Mouse (Mus musculus) limb, embryonic 11.5 days (tissue): ENCODE results near the gene Rnf26. TPM values are rescaled to one million over a fixed set of nuclear protein-coding genes. Genes with fewer than 3 reads are reported as not detected.

Experiments
- ATAC-seq: fragments of 200-750 bp; cut with Nextera tagmentation; 2 replicates; pipeline ENCODE4 v1.8.0; 2017; ENCODE audit warnings: low read depth; ENCODE audit not compliant: insufficient number of reproducible peaks, low FRiP score, low TSS enrichment
- DNase-seq: peaks from one replicate; pipeline ENCODE4 v3.0.0-alpha.2; 2015; ENCODE audit warnings: low spot score
- H3K27ac ChIP-seq: fragments of 300-500 bp; sonication (generic); replicated peaks from 2 replicates; pipeline ENCODE4 v1.5.1; 2014; ENCODE audit warnings: low read depth, mild to moderate bottlenecking, low read length
- H3K27me3 ChIP-seq: fragments of 300-500 bp; sonication (generic); 2 replicates; pipeline ENCODE4 v1.6.1; 2014; ENCODE audit warnings: mild to moderate bottlenecking, low read length, mixed read lengths; ENCODE audit not compliant: control insufficient read depth, insufficient read depth
- H3K36me3 ChIP-seq: fragments of 300-500 bp; sonication (generic); 2 replicates; pipeline ENCODE4 v1.6.1; 2014; ENCODE audit warnings: mild to moderate bottlenecking, low read length, moderate library complexity, mixed read lengths; ENCODE audit not compliant: control insufficient read depth, insufficient read depth
- H3K4me1 ChIP-seq: fragments of 300-500 bp; sonication (generic); 2 replicates; pipeline ENCODE4 v1.6.1; 2014; ENCODE audit warnings: low read length, mixed read lengths; ENCODE audit not compliant: control insufficient read depth, insufficient read depth
- H3K4me2 ChIP-seq: fragments of 300-500 bp; sonication (generic); 2 replicates; pipeline ENCODE4 v1.6.1; 2014; ENCODE audit warnings: low read depth, mild to moderate bottlenecking, moderate library complexity; ENCODE audit not compliant: severe bottlenecking
- H3K4me3 ChIP-seq: fragments of 300-500 bp; sonication (generic); 2 replicates; pipeline ENCODE4 v1.5.1; 2014; ENCODE audit warnings: low read depth, low read length
- H3K9ac ChIP-seq: fragments of 300-500 bp; sonication (generic); 2 replicates; pipeline ENCODE4 v1.6.1; 2014; ENCODE audit warnings: mild to moderate bottlenecking, low read length
- H3K9me3 ChIP-seq: fragments of 300-500 bp; sonication (generic); 2 replicates; pipeline ENCODE4 v1.6.1; 2016; ENCODE audit warnings: low read length; ENCODE audit not compliant: control insufficient read depth
- WGBS: fragments of 180-500 bp; shearing (Covaris S2); extraction: QIAGEN DNeasy Blood & Tissue Kit; methylation state at CpG from one replicate; pipeline ENCODE4 v1.1.7; 2014; 5-methylcytosine and 5-hydroxymethylcytosine counted together
- polyA plus RNA-seq: library from polyadenylated mRNA; unstranded; fragments of >200 nt; fragmentation: Nextera tagmentation; extraction: Ambion mirVana; gene quantifications from 2 replicates; pipeline ENCODE4 v1.2.1, GENCODE M21; 2014

Gene Rnf26
- polyA plus RNA-seq, 1 experiment from 2014 or later = 77.3 TPM

DNA sequence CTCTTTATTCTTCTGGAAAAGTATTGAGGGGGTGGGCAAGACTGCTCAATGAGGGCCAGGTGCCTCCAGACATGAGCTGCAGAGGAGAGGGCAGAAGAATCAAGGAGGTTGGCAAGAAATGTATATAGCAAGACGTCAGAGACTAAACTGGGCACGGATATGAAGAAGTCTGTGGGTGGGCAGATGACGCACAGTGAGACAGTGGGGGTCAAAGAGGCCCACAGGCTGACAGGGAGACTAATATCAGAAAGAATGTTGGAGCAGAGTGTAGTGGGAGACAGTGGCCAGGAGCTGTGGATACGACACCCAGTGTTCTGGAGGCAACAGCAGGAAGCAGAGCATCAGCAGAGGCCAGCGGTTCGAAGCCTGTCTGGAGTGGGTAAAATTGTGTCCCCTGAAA is 54.7 kb downstream of the Rnf26 start:
- Histone ChIP-seq H3K4me2 (no peak overlapping the region), H3K4me1 (no peaks in the 10 kb centered on the region), H3K9me3 (no peaks in the 10 kb centered on the region), H3K9ac (no peak overlapping the region), H3K27ac (no peak overlapping the region), H3K4me3 (no peak overlapping the region), H3K27me3 (no peaks in the 10 kb centered on the region), H3K36me3 (no peaks in the 10 kb centered on the region)
- no peak for DNase-seq
- WGBS = 84% methylated on average over 6 of the region's 6 CpGs
- ATAC-seq = no peak

DNA sequence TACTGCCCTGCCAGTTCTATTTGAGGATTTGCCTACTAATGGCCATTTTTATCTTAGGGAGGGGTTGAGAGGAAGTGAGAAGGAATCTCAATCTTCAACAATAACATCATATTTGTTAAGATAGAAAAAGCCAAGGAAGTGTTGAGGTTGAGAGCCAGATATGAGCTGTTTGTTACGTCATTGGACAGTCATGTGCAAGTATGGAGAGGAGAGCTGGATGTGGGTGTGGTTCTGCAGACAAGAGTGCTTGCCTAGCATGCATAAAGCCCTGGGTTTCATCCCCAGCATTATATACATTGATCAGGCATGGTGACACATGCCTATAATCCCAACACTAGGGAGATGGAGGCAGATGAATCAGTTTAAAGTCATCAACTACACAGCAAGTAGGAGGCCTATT is 59.4 kb downstream of the Rnf26 start:
- H3K4me3 ChIP-seq = no peak overlapping the region
- no peak overlapping the region for H3K4me2 ChIP-seq
- H3K9ac ChIP-seq = no peak overlapping the region
- no peaks in the 10 kb centered on the region for H3K36me3 ChIP-seq
- no peak overlapping the region for H3K27ac ChIP-seq
- no peaks in the 10 kb centered on the region for H3K27me3 ChIP-seq
- DNase-seq (no peak), ATAC-seq (no peak)
- H3K4me1 ChIP-seq = no peaks in the 10 kb centered on the region
- H3K9me3 ChIP-seq = no peaks in the 10 kb centered on the region
- 81% methylated on average over 1 of the region's 1 CpGs for WGBS

DNA sequence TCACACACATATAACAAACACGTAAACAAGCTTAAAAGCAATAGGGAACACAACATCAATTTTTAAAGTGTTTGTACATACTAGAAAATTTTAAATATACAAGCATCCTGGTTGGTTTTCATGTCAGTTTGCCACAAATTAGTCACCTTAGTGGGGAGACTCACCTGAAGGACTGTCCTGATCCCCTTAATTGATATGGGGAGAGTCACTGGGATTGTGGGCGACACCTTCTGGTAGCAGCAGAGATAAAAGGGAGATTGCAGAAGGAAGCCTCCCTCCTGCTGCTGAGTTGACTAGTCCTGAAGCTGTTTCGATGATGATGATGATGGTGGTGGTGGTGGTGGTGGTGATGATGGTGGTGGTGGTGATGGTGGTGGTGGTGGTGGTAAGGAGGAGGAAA is 60.5 kb downstream of the Rnf26 start:
- no peak overlapping the region for H3K4me3 ChIP-seq
- ATAC-seq (no peak), DNase-seq (no peak)
- no peaks in the 10 kb centered on the region for H3K9me3 ChIP-seq
- H3K4me1 ChIP-seq = no peaks in the 10 kb centered on the region
- H3K36me3 ChIP-seq = no peaks in the 10 kb centered on the region
- no peak overlapping the region for H3K4me2 ChIP-seq
- 51% methylated on average over 3 of the region's 3 CpGs for WGBS
- H3K27me3 ChIP-seq = no peaks in the 10 kb centered on the region
- H3K9ac ChIP-seq = no peak overlapping the region
- H3K27ac ChIP-seq = no peak overlapping the region

DNA sequence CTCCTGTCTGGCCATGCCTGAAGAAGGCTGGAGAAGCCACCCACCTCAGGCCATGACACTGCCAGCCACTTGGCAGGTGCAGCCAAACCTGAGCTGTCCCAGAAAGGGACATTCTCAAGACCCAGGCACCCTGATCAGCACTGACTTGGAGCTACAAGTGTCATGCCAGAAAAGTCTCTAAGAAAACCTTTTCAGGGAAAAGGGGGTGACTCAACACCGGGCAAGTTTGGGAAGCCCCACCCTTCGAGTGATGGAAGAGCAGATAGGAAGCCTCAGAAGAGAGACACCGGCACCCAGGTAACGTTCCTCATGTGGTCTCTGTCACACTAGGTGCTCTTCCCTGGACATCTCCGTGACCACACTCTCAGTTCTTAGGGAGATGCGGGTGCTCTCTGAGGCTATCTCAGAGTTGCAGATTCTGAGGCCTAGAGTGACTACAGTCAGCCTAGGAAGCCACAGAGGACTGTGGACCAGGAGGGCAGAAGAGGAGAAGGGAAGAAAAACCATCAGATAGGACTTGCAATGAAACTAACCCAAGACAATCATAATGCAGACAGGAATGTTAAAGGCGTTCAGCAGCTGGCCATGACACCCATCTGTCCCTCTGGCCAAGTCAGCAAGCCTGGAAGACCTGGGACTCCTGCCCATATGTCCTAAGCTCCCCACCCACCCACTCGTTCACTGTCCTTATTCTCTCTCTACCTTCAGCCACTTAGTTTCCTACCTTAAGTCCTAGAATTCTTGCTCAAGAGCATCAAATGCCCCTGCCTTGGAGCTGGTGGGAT is 63.7 kb downstream of the Rnf26 start:
- H3K9me3 ChIP-seq = no peaks in the 10 kb centered on the region
- WGBS = 89% methylated on average over 8 of the region's 8 CpGs
- ATAC-seq = no peak

DNA sequence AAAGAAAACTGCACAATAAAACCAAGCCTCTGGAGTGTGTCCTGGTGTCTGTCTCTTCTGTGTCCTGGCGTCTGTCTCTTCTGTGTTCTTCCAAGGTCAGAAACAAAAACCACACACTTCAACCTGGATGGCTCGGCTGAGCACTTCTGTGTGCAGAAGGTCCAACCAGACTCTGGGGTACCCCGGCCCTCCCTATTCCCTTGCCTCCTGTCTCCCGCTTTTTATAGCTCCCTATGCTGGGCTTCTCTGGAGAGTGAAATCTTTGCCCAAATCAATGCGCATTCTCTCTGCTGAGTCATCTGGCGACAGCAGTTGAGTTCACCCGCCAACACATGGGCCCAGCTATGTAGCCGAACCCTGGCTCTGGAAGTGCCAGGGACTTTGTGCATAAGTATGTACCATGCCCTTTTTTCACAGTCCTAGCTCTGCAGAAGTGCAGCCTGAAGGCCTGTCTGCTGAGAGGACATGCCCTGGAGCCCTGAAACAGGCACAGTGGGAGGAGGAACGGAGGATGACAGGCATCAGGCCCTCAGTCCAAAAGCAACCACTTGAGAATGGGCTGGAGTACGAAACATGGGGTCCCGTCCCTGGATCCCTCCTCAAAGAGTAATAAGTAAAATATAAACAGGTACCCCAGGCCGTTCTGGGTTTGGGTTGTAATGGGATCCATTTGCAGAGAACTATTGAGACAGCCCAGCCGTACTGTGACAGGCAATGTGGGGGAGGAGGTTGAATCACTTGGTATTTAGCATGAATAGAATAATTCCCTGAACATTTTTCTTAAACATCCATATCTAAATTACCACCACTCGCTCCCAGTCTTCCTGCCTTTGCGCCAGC is 64.6 kb downstream of the Rnf26 start:
- Histone ChIP-seq H3K4me3 (no peak overlapping the region), H3K9me3 (no peaks in the 10 kb centered on the region), H3K9ac (no peak overlapping the region), H3K4me2 (no peak overlapping the region), H3K36me3 (no peaks in the 10 kb centered on the region), H3K27me3 (peaks cover 17% of the 10 kb centered on the region), H3K4me1 (peaks cover 2% of the 10 kb centered on the region; the same call in 1 of the 2 replicates), H3K27ac (no peak overlapping the region)
- 73% methylated on average over 15 of the region's 15 CpGs for whole genome bisulfite sequencing
- ATAC-seq (no peak), DNase-seq (no peak)

More for the DNA sequence above, 63.7 kb downstream of the Rnf26 start:
- Histone ChIP-seq H3K4me3 (no peak overlapping the region), H3K9ac (no peak overlapping the region), H3K27me3 (peaks cover 9% of the 10 kb centered on the region), H3K36me3 (no peaks in the 10 kb centered on the region), H3K4me2 (no peak overlapping the region), H3K4me1 (no peaks in the 10 kb centered on the region; the same call in 1 of the 2 replicates), H3K27ac (no peak overlapping the region)
- no peak for DNase-seq

DNA sequence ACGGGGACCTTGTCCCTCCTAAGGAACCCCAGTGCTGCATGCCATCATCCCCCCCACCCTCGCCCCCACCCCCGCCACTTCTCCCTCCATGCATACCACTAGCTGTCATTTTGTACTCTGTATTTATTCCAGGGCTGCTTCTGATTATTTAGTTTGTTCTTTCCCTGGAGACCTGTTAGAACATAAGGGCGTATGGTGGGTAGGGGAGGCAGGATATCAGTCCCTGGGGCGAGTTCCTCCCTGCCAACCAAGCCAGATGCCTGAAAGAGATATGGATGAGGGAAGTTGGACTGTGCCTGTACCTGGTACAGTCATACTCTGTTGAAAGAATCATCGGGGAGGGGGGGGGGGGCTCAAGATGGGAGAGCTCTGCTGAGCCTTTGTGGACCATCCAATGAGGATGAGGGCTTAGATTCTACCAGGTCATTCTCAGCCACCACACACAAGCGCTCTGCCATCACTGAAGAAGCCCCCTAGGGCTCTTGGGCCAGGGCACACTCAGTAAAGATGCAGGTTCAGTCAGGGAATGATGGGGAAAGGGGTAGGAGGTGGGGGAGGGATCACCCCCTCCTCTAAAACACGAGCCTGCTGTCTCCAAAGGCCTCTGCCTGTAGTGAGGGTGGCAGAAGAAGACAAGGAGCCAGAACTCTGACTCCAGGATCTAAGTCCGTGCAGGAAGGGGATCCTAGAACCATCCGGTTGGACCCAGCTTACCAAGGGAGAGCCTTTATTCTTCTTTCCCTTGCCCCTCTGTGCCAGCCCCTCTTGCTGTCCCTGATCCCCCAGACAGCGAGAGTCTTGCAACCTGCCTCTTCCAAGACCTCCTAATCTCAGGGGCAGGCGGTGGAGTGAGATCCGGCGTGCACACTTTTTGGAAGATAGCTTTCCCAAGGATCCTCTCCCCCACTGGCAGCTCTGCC is 65.5 kb downstream of the Rnf26 start:
- Histone ChIP-seq H3K27me3 (peaks cover 25% of the 10 kb centered on the region), H3K27ac (no peak overlapping the region), H3K9me3 (no peaks in the 10 kb centered on the region), H3K4me2 (no peak overlapping the region), H3K36me3 (no peaks in the 10 kb centered on the region), H3K9ac (no peak overlapping the region), H3K4me3 (no peak overlapping the region), H3K4me1 (peaks cover 4% of the 10 kb centered on the region; the same call in 1 of the 2 replicates)
- 79% methylated on average over 14 of the region's 14 CpGs for WGBS
- ATAC-seq (no peak), DNase-seq (no peak)

DNA sequence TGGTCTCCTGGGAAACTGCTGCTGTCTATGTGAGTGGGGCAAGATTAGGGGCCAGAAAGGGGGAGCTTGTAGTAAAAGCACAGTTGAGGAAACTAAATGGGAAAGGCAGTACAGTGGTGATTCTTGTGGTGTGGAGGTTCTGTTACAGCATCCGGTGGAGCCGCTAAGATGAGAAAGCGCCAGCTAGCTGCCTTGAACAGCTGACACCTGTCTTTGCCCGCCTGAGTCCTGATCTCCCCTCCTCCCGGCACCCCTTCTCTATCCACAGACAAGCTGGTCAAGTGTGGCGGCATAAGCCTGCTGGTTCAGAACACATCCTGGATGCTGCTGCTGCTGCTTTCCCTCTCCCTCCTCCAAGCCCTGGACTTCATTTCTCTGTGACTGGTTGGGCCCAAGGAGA is 66.2 kb downstream of the Rnf26 start:
- no peaks in the 10 kb centered on the region for H3K36me3 ChIP-seq
- peaks cover 29% of the 10 kb centered on the region for H3K27me3 ChIP-seq
- DNase-seq (no peak), ATAC-seq (no peak)
- H3K9ac ChIP-seq = no peak overlapping the region; the same call in 1 of the 2 replicates
- no peak overlapping the region for H3K4me3 ChIP-seq
- no peaks in the 10 kb centered on the region for H3K9me3 ChIP-seq
- peaks cover 4% of the 10 kb centered on the region; the same call in 1 of the 2 replicates for H3K4me1 ChIP-seq
- WGBS = 58% methylated on average over 6 of the region's 6 CpGs
- no peak overlapping the region for H3K4me2 ChIP-seq
- H3K27ac ChIP-seq = no peak overlapping the region

DNA sequence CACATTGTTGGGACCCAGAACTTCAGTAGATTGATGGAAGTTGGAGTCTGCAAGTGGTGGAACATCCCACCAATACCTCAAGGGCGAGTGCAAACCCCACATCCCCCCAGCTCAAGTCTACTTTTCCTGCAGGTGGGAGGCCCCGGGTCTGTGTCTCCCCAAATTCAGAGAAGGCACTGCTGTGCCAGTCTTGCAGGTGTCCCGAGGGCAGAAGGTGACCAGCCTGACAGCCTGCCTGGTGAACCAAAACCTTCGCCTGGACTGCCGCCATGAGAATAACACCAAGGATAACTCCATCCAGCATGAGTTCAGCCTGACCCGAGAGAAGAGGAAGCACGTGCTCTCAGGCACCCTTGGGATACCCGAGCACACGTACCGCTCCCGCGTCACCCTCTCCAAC is 66.9 kb downstream of the Rnf26 start:
- WGBS = 88% methylated on average over 12 of the region's 12 CpGs
- H3K9me3 ChIP-seq = no peaks in the 10 kb centered on the region
- peaks cover 4% of the 10 kb centered on the region; the same call in 1 of the 2 replicates for H3K4me1 ChIP-seq
- ATAC-seq (no peak), DNase-seq (no peak)
- no peak overlapping the region for H3K27ac ChIP-seq
- H3K27me3 ChIP-seq = peaks cover 29% of the 10 kb centered on the region
- H3K36me3 ChIP-seq = no peaks in the 10 kb centered on the region
- no peak overlapping the region for H3K4me2 ChIP-seq
- no peak overlapping the region for H3K4me3 ChIP-seq
- H3K9ac ChIP-seq = no peak overlapping the region
